Mouse (Mus musculus): ENCODE results near the gene Itgal.

Gene Itgal

GRCm38 (mm10) chr7:127278311-127278710 lies 17.7 kb upstream of the Itgal start:
- no peak for DNase-seq (ENCODE audit: low read depth, low spot score)

GRCm38 (mm10) chr7:127280092-127280491 lies 16.0 kb upstream of the Itgal start:
- DNase-seq (ENCODE audit: low read depth, low spot score), result no peak

- no peak for DNase-seq (ENCODE audit: low read depth, low spot score)
Observed at GRCm38 (mm10) chr7:127281114-127281513, 14.9 kb upstream of the Itgal start.

- DNase-seq (ENCODE audit: low read depth, low spot score), result no peak
Observed at GRCm38 (mm10) chr7:127282190-127282589, 13.9 kb upstream of the Itgal start.

GRCm38 (mm10) chr7:127285154-127285553 lies 10.9 kb upstream of the Itgal start:
- no peak for DNase-seq (ENCODE audit: low read depth, low spot score)

GRCm38 (mm10) chr7:127287940-127288339 lies 8.1 kb upstream of the Itgal start:
- DNase-seq (ENCODE audit: low read depth, low spot score), result no peak

- no peak for DNase-seq (ENCODE audit: low read depth, low spot score)
Observed at GRCm38 (mm10) chr7:127289306-127289705, 6.8 kb upstream of the Itgal start.

GRCm38 (mm10) chr7:127290142-127290541 lies 5.9 kb upstream of the Itgal start:
- no peak for DNase-seq (ENCODE audit: low read depth, low spot score)

- DNase-seq (ENCODE audit: low read depth, low spot score), result no peak
Observed at GRCm38 (mm10) chr7:127296786-127297555, 911 bp downstream of the Itgal start.

GRCm38 (mm10) chr7:127297586-127298193 lies 1.6 kb downstream of the Itgal start:
- DNase-seq (ENCODE audit: low read depth, low spot score), result no peak

GRCm38 (mm10) chr7:127308431-127308830 lies 12.4 kb downstream of the Itgal start:
- DNase-seq (ENCODE audit: low read depth, low spot score), result no peak

GRCm38 (mm10) chr7:127308887-127309286 lies 12.8 kb downstream of the Itgal start:
- DNase-seq (ENCODE audit: low read depth, low spot score), result peak; percentile 68

- DNase-seq (ENCODE audit: low read depth, low spot score), result no peak
Observed at GRCm38 (mm10) chr7:127309951-127310350, 13.9 kb downstream of the Itgal start.

- no peak for DNase-seq (ENCODE audit: low read depth, low spot score)
Observed at GRCm38 (mm10) chr7:127313912-127314311, 17.9 kb downstream of the Itgal start.

- no peak for DNase-seq (ENCODE audit: low read depth, low spot score)
Observed at GRCm38 (mm10) chr7:127321106-127321505, 25.0 kb downstream of the Itgal start.

GRCm38 (mm10) chr7:127322085-127322484 lies 26.0 kb downstream of the Itgal start:
- DNase-seq (ENCODE audit: low read depth, low spot score), result no peak

GRCm38 (mm10) chr7:127324944-127325343 lies 28.9 kb downstream of the Itgal start:
- DNase-seq (ENCODE audit: low read depth, low spot score), result no peak

- no peak for DNase-seq (ENCODE audit: low read depth, low spot score)
Observed at GRCm38 (mm10) chr7:127325550-127325949, 29.5 kb downstream of the Itgal start.

- DNase-seq (ENCODE audit: low read depth, low spot score), result no peak
Observed at GRCm38 (mm10) chr7:127326685-127327084, 30.6 kb downstream of the Itgal start.

- no peak for DNase-seq (ENCODE audit: low read depth, low spot score)
Observed at GRCm38 (mm10) chr7:127333240-127333639, 37.2 kb downstream of the Itgal start.

GRCm38 (mm10) chr7:127335604-127336003 lies 39.5 kb downstream of the Itgal start:
- no peak for DNase-seq (ENCODE audit: low read depth, low spot score)

GRCm38 (mm10) chr7:127337636-127338035 lies 41.6 kb downstream of the Itgal start:
- DNase-seq (ENCODE audit: low read depth, low spot score), result no peak

GRCm38 (mm10) chr7:127341356-127341755 lies 45.3 kb downstream of the Itgal start:
- DNase-seq (ENCODE audit: low read depth, low spot score), result no peak
